Mouse (Mus musculus): ENCODE results near the gene Arrdc1.

Gene Arrdc1

GRCm38 (mm10) chr2:24925284-24925683 lies 9.8 kb downstream of the Arrdc1 start:
- DNase-seq (ENCODE audit: low read depth, low spot score) = no peak

DNA sequence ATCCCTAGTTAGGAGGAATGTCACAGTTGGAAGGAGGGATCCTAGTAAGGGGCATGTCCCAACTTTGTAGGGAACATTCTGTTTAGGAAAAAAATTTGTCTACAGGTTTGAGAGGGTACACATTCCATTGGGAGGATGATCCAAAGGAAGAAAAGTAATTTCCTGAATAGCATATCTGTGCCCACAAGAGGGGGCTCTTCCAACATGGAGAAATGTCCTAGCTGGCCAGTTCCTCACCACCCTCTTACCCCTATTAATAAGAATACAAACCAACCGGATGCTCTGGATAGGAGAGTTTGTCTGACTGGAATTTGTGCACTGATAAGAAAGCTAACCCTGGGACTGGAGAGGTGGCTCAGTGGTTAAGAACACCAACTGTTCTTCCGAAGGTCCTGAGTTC lies 11.5 kb downstream of the Arrdc1 start:
- no peak for DNase-seq (ENCODE audit: low read depth, low spot score)

DNA sequence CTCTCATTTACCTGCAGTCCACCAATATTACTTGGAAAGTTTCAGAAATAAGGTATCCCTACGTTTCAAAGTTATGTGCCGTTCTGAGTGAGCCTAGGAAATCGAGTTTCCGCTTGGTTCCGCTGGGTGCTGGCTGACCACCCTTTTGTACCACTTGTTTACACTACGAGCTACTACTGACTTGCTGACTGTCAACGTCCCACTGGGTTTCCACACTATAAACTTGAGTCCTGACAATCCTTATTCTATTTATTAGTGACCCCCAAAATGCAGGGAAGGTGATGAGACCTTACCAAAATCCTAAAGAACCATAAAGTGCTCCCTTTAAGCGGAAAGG lies 15.2 kb downstream of the Arrdc1 start:
- DNase-seq (ENCODE audit: low read depth, low spot score) = no peak

GRCm38 (mm10) chr2:24918930-24919838 lies 15.9 kb downstream of the Arrdc1 start, which contains the start of gene Ehmt1:
Ehmt1 (minus strand) TSS chr2:24919614.
- peak; percentile 92 for DNase-seq (ENCODE audit: low read depth, low spot score)

DNA sequence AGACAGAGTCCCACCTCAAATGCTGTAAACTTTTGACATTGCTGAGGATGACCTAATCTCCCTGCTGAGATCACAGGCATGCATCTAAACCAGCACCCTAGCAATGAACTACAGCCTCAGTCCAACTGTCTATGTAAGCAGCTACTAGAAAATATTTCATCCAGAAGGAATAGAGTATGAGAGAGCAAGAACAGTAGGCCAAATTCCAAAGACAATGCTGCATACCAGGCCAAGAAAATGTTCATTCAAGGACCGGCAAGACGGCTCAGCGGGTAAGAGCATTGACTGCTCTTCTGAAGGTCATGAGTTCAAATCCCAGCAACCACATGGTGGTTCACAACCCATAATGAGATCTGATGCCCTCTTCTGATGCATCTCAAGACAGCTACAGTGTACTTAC lies 20.3 kb downstream of the Arrdc1 start:
- no peak for DNase-seq (ENCODE audit: low read depth, low spot score)

DNA sequence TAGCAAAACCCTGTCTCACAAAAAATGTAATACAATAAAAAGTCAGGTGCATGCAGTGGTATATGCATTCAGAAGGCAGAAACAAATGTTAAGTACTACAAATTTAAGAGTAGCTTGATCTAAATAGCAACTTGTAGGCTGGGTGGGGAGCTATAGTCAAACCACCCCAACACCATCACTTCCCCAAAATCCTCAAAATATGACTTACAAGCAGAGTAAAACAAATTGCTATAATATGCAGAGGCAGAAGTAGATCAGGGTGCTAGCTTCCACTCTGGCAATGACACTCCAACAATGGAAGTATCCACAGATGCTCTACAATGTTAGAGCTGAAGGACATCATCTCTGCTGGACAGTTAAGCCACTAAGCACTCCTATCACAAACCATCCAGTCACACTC lies 22.5 kb downstream of the Arrdc1 start:
- no peak for DNase-seq (ENCODE audit: low read depth, low spot score)

- no peak for DNase-seq (ENCODE audit: low read depth, low spot score)
These were observed 22.9 kb downstream of the Arrdc1 start for GRCm38 (mm10) chr2:24912189-24912588.

DNA sequence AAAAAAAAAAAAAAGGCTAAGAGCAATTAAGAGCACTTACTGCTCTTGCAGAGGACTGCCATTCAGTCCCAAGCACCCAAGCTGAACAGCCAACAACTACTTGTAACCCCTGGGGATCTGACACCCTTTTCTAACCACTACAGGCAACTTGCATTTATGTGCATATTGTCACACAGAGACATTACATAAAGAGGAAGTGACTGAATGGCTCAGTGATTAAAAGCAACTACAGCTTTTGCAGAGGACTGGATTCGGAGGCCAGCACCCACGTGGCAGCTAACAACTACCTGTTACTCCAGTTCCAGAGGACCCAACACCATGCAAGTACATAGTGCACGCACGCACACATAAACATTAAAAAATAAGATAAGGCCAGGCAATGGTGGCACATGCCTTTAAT lies 24.6 kb downstream of the Arrdc1 start:
- no peak for DNase-seq (ENCODE audit: low read depth, low spot score)

DNA sequence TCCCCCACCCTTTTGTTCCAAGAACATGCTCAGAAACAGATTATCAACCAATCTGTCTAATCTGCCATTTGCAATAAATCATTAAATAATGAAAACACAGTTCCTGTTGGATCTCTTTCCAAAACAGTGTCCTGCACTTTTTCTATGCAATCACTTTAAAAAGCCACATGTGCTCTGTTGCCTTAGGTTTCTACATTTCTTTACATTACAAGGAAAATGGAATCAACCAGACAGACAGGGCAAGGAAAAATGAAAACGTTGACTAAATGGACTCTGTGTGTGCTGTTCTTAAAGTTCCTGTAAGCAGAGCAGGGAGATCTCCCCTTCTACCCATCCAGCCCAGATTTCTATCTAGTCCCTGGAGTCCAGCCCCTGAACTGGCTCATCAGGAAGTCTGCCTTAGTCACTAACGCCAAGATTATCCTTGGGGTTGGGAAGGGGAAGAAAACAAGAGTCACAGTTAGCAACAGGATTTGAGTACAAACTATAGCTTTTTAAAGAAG lies 29.3 kb downstream of the Arrdc1 start:
- no peak for DNase-seq (ENCODE audit: low read depth, low spot score)

- no peak for DNase-seq (ENCODE audit: low read depth, low spot score)
These were observed 30.0 kb downstream of the Arrdc1 start for GRCm38 (mm10) chr2:24904823-24905652.

DNA sequence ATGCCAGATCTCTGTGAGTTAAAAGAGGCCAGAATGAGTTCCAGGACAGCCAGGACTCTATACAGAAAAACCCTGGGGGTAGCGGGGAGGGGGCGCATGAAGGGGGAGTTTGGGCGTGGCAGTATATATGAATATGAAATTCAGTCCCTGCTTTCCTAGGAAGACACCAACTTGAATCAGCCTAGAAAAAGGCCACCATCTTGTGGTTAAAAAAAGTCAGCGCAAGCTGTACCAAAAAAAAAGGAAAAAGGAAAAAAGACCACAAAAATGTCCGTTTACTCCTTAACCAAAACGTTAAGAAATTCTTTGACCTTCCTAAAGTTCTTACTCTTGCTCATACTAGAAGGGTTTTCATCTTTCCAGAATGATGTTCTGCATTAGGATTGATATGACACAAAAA lies 32.1 kb downstream of the Arrdc1 start:
- no peak for DNase-seq (ENCODE audit: low read depth, low spot score)

DNA sequence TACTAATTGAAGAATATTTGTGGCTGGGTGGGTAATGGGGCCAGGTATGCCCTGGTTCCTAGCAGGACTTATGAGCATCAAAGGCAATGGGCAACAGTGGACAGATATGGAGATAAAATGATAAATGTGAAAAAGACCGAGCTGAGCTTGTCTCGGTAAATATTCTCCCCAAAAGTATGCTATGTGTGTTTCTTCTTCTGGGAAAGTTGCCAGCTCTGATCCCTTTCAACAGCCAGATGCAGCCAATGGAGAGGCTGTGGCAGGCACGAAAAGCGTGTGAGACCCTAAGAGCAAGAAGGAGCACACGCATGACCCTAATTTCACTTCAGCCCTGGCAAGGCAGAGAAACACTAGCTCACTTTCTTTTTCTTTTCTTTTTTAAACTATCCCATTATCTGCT lies 34.0 kb downstream of the Arrdc1 start:
- no peak for DNase-seq (ENCODE audit: low read depth, low spot score)

DNA sequence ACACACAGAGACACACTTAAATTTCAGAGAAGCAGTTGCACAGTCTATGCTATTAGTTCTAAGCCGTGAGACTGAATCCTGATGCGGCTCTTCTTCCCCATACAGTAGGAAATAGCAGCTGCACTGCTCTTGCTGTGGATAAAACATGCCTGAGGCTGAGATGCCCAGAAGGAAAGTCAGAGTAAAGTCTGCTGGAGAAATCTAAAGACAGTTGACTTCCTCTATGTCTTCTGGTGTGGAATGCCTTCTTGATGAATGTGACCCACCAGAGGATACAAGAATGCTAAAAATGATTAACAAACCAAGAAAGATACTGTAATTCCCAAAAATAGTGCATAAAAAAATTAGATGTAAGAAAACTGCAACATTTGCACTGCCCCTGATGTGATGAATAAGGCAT lies 35.8 kb downstream of the Arrdc1 start:
- no peak for DNase-seq (ENCODE audit: low read depth, low spot score)

DNA sequence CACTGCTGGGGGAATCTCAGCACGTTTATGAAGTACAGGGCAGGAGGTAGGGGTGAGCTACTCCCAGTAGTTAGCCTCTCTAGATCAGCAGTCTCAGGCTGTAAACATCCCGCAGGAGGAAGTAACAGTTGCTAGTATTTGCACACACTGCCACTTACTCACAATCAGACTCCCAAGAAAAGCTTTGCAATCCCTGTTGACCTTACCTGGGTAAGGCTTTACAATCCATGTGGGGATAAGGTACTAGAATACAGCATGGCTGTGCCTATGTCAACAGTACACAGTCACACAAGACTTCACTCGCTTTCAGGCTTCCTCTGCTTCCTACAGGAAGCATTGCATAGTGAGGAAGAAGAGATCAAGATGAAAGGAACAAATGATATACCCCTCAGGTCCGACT lies 38.3 kb downstream of the Arrdc1 start:
- no peak for DNase-seq (ENCODE audit: low read depth, low spot score)

DNA sequence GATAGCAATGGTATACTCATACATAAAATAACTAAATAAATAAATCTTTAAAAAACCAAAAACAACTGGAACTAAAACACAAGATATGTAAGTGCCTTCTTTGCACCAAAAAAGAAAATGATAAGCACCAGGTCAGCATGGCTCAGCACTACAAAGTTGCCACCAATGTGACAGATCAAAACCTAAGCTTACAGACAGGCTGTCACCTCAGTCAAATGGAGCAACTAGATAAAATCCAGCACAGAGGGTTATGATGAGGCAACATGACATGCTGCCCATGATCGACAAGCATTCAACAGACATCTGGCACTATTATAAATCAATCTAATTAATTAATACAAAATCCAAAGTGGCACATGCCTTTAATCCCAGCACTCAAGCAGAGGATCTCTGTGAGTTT lies 40.8 kb downstream of the Arrdc1 start:
- no peak for DNase-seq (ENCODE audit: low read depth, low spot score)

DNA sequence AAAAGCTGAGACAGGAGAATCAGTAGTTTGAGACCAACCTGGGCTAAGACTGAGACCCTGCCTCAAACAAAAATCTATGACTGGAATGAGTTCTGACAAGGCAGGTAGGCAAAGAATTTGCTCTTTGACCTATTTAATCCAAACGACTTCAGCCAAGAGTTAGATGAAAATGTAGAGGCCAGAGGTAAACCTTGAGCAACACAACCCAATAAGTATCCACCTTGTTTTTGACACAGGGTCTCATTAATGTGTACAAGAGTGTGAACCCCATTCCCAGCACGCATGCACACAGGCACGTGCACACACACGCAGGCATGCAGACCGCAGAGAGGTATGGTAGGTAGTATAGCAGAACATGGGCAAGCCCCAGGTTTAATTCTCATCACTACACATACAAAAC lies 42.7 kb downstream of the Arrdc1 start:
- DNase-seq (ENCODE audit: low read depth, low spot score) = no peak

DNA sequence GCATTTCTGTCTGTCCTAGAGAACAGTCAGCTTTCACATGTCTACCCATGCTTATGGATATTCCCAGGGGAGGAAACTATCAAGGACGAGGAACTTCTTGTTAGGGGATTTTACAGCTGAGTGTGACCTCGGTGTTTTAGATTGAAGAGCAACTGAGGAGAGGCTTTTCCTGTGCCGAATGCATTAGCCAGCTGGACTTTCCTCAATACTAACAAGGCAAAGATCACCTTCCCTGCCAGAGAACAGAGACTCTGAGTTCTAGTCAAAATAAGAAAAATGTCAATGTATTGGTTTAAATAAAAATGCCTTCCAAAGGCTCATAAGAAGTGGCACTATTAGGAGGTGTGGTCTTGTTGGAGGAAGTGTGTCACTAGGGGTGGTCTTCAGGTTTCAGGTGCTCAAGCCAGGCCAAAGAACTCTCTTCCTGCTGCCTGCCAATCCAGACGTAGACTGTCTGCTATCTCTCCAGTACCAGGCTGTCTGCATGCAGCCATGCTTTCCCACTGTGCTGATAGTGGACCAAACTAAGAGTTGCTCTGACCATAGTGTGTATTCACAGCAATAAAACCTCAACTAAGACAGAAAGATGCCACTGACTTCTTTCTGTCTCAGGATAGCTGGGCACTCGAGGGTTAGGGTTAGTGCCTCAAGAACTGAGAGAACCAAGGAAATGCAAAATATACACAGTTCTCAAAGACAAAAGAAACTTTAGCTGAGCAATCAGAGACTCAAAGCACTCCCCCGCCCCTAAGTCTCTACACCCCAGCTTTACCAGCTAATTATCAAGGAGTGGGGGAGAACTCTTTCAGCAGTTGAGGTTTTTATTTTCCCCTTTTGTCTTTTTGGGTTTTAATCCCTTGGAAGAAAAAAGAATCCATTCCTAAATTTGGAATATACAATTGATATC lies 44.3 kb downstream of the Arrdc1 start:
- no peak for DNase-seq (ENCODE audit: low read depth, low spot score)

- no peak for DNase-seq (ENCODE audit: low read depth, low spot score)
These were observed 46.2 kb downstream of the Arrdc1 start for GRCm38 (mm10) chr2:24888895-24889294.

GRCm38 (mm10) chr2:24880686-24881085 lies 54.4 kb downstream of the Arrdc1 start:
- DNase-seq (ENCODE audit: low read depth, low spot score) = no peak
